Comparison of ENCODE assay signal across 19 mouse cellular contexts in the genomic region with DNA sequence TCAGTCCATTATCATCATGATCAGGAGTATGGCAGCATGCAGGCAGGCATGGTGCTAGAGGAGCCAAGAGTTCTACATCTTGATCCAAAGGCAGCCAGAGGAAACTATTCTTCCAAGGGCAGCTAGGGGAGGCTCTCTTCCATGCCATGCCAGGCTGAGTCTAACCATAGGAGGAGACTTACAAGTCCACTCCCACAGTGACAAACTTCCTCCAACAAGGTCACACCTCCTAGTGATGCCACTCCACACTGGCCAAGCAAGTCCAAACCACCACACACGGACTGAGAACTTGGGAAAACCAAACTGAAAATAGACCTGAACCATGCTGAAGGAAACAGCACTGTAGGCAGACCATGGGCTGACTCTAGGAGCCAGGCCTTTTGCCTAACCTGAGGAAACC.
DNase-seq lines count a peak whose midpoint lies in the region; ATAC-seq and TF ChIP-seq lines count a peak whose summit lies in the region.
"Had no signal": no experiment of that assay in that cellular context is flagged by ENCODE, and none has a peak within 500 bp of the region (broad histone marks: within the 10 kb centered on the region; RNA-seq: fewer than 3 reads in every experiment).

No protein-coding gene starts in this region.

- no peak overlapping the region for H3K4me3 ChIP-seq in forebrain, embryonic 12.5 days (replicated peaks)
- no peak overlapping the region for H3K4me3 ChIP-seq in forebrain, embryonic 16.5 days (replicated peaks; ENCODE audit: low read length)
- no peak overlapping the region for H3K4me3 ChIP-seq in kidney, postnatal 0 days (replicated peaks; ENCODE audit: low read depth, low read length)
- H3K4me3 ChIP-seq in neural tube, embryonic 12.5 days = no peak overlapping the region
- H3K4me3 ChIP-seq: embryonic facial prominence, embryonic 13.5 days; lung, embryonic 15.5 days; midbrain, embryonic 12.5 days; stomach, embryonic 15.5 days had no signal

- peak overlapping the region; percentile 69 for H3K27ac ChIP-seq in forebrain, embryonic 12.5 days
- no peak overlapping the region for H3K27ac ChIP-seq in forebrain, embryonic 16.5 days (ENCODE audit: low read length)
- no peak overlapping the region for H3K27ac ChIP-seq in kidney, postnatal 0 days
- H3K27ac ChIP-seq in neural tube, embryonic 12.5 days = no peak overlapping the region
- H3K27ac ChIP-seq: embryonic facial prominence, embryonic 13.5 days; lung, embryonic 15.5 days had no signal

- WGBS in forebrain, embryonic 12.5 days = 65% methylated on average over 1 of the region's 1 CpGs
- 83% methylated on average over 1 of the region's 1 CpGs for WGBS in forebrain, embryonic 16.5 days
- 85% methylated on average over 1 of the region's 1 CpGs for WGBS in kidney, postnatal 0 days
- 71% methylated on average over 1 of the region's 1 CpGs for WGBS in neural tube, embryonic 12.5 days

- no peak overlapping the region for H3K9ac ChIP-seq in forebrain, embryonic 12.5 days
- no peak overlapping the region for H3K9ac ChIP-seq in forebrain, embryonic 16.5 days (replicated peaks; ENCODE audit: low read depth, low read length)
- no peak overlapping the region for H3K9ac ChIP-seq in kidney, postnatal 0 days (ENCODE audit: low read depth, low read length)
- no peak overlapping the region for H3K9ac ChIP-seq in neural tube, embryonic 12.5 days
- H3K9ac ChIP-seq: embryonic facial prominence, embryonic 13.5 days; lung, embryonic 15.5 days; midbrain, embryonic 12.5 days; stomach, embryonic 15.5 days had no signal

- H3K9me3 ChIP-seq in forebrain, embryonic 12.5 days = no peaks in the 10 kb centered on the region
- H3K9me3 ChIP-seq in forebrain, embryonic 16.5 days (ENCODE audit: control insufficient read depth, low read length) = 0 out of 2 replicates have a peak, but pooled peaks cover 3% of the 10 kb centered on the region
- no peaks in the 10 kb centered on the region for H3K9me3 ChIP-seq in kidney, postnatal 0 days (replicated peaks; ENCODE audit: low read length)
- no peaks in the 10 kb centered on the region for H3K9me3 ChIP-seq in neural tube, embryonic 12.5 days
- H3K9me3 ChIP-seq: embryonic facial prominence, embryonic 13.5 days; lung, embryonic 15.5 days; midbrain, embryonic 12.5 days; stomach, embryonic 15.5 days had no signal

- H3K4me1 ChIP-seq in forebrain, embryonic 12.5 days = peaks cover 21% of the 10 kb centered on the region
- H3K4me1 ChIP-seq in forebrain, embryonic 16.5 days (replicated peaks; ENCODE audit: control insufficient read depth, insufficient read depth, low read length) = peaks cover 9% of the 10 kb centered on the region
- H3K4me1 ChIP-seq in kidney, postnatal 0 days (replicated peaks; ENCODE audit: insufficient read depth, low read length) = peaks cover 4% of the 10 kb centered on the region
- peaks cover 26% of the 10 kb centered on the region for H3K4me1 ChIP-seq in neural tube, embryonic 12.5 days

- no peaks in the 10 kb centered on the region for H3K36me3 ChIP-seq in forebrain, embryonic 12.5 days (replicated peaks)
- no peaks in the 10 kb centered on the region for H3K36me3 ChIP-seq in forebrain, embryonic 16.5 days (ENCODE audit: control insufficient read depth, insufficient read depth)
- no peaks in the 10 kb centered on the region for H3K36me3 ChIP-seq in kidney, postnatal 0 days (ENCODE audit: insufficient read depth, low read length)
- no peaks in the 10 kb centered on the region for H3K36me3 ChIP-seq in neural tube, embryonic 12.5 days
- H3K36me3 ChIP-seq: embryonic facial prominence, embryonic 13.5 days; lung, embryonic 15.5 days; midbrain, embryonic 12.5 days; stomach, embryonic 15.5 days had no signal

- TF ChIP-seq CTCF in kidney, postnatal 0 days (IDR thresholded peaks at IDR 0.05; ENCODE audit: low read depth) = peak; percentile 16; the same call in 1 of the 2 replicates

- peaks cover 51% of the 10 kb centered on the region for H3K27me3 ChIP-seq in forebrain, embryonic 12.5 days
- peaks cover 20% of the 10 kb centered on the region for H3K27me3 ChIP-seq in forebrain, embryonic 16.5 days (replicated peaks; ENCODE audit: control insufficient read depth, insufficient read depth, low read length)
- H3K27me3 ChIP-seq in kidney, postnatal 0 days (ENCODE audit: insufficient read depth, low read length) = no peaks in the 10 kb centered on the region
- peaks cover 12% of the 10 kb centered on the region; the same call in 1 of the 2 replicates for H3K27me3 ChIP-seq in neural tube, embryonic 12.5 days (replicated peaks)
- H3K27me3 ChIP-seq: embryonic facial prominence, embryonic 13.5 days; stomach, embryonic 15.5 days had no signal

- DNase-seq in kidney, postnatal 0 days (ENCODE audit: low spot score) = no peak
- no peak for DNase-seq in kidney, adult 18-20 months
- no peak for DNase-seq in neural tube, embryonic 10.5 days (ENCODE audit: extremely low spot score, low spot score)
- DNase-seq in layer of hippocampus, adult 18-20 months (ENCODE audit: low spot score in 2 of 2) = no peak
- DNase-seq: adrenal gland, postnatal 10 days; B cell, adult 2 months; cerebellum, adult 2 months; heart, postnatal 14 days; kidney, adult 2 months; kidney, postnatal 4 days; right cerebral cortex, postnatal 14 days had no signal

- H3K4me2 ChIP-seq in forebrain, embryonic 12.5 days = no peak overlapping the region
- no peak overlapping the region for H3K4me2 ChIP-seq in forebrain, embryonic 16.5 days (ENCODE audit: low read length)
- no peak overlapping the region for H3K4me2 ChIP-seq in kidney, postnatal 0 days (ENCODE audit: low read length)
- 0 out of 2 replicates have a peak overlapping the region, but pooled peaks have one; percentile 9 for H3K4me2 ChIP-seq in neural tube, embryonic 12.5 days (replicated peaks)
- H3K4me2 ChIP-seq: embryonic facial prominence, embryonic 13.5 days; lung, embryonic 15.5 days; midbrain, embryonic 12.5 days; stomach, embryonic 15.5 days had no signal

- ATAC-seq in forebrain, embryonic 12.5 days (ENCODE audit: low FRiP score) = no peak
- no peak for ATAC-seq in forebrain, embryonic 16.5 days
- ATAC-seq in kidney, postnatal 0 days (replicated peaks; ENCODE audit: low FRiP score, low read depth) = no peak
- no peak for ATAC-seq in neural tube, embryonic 12.5 days (ENCODE audit: low FRiP score, low read depth)
- ATAC-seq in neutrophil, adult 5-6 weeks (ENCODE audit: extremely low read depth, insufficient number of reproducible peaks, low FRiP score, poor library complexity, severe bottlenecking) = peak; percentile 60
